Mouse (Mus musculus) B cell, adult (primary cell): ENCODE data around the gene Pdzd2. TPM values are rescaled to one million over a fixed set of nuclear protein-coding genes. Genes with fewer than 3 reads are reported as not detected.

Experiments used
- total RNA-seq: library from RNA; stranded (reverse); gene quantifications from 4 replicates; pipeline ENCODE4 v1.2.4, GENCODE M21; 2023; ENCODE audit not compliant: inconsistent age

Gene Pdzd2
- 21.9 to 26.7 TPM (median 25.4 TPM) in 4 replicates for total RNA-seq

DNA sequence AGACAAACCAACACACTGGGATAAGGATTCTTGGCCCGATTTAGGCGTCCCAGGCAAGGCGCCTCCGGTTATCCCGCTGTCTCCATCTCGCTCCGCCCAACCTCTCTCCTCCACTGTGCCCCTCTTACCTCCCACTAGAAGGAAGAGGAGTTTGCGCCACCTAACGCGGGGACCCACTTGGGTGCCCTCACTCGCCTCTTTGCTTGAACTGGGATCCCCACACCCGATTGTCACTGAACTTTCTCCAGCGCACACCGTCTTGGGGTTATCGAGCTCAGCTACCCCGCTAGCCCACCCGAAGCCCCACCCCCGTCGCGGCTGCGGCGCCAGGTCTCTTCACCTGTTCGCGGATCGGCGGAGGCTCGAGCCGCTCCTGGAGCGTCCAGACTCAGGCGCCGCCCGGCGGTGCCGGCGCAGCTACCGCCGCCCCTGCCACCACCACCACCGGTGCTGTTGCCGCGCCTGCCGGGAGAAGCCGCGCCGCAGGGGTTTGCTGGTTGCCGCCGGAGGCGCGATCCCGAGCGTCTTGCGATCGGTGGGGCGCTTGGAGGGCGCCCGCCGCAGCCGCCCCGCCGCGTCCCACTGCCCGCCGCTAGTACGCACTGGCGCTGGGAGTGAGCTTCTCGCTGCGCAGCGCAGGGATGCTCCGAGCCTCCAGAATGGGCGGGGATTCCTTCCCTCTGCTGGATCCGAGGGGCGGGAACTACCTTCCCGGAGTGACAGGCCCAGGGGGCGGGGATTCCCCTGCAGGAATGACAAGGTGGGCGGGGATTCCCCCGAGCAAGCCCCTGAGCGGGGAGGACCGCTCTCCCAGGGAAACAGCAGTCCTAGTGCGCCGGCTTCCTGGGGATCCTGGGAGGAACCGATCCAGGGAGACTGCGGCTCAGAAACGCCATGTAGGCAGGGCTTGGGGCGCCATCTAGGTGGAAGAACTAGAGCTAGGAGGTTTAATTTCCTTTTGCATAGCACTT, at the start of gene Pdzd2:
Gene Pdzd2, minus strand, starts transcription at position 648 of the 971 bp plus-strand sequence.

DNA sequence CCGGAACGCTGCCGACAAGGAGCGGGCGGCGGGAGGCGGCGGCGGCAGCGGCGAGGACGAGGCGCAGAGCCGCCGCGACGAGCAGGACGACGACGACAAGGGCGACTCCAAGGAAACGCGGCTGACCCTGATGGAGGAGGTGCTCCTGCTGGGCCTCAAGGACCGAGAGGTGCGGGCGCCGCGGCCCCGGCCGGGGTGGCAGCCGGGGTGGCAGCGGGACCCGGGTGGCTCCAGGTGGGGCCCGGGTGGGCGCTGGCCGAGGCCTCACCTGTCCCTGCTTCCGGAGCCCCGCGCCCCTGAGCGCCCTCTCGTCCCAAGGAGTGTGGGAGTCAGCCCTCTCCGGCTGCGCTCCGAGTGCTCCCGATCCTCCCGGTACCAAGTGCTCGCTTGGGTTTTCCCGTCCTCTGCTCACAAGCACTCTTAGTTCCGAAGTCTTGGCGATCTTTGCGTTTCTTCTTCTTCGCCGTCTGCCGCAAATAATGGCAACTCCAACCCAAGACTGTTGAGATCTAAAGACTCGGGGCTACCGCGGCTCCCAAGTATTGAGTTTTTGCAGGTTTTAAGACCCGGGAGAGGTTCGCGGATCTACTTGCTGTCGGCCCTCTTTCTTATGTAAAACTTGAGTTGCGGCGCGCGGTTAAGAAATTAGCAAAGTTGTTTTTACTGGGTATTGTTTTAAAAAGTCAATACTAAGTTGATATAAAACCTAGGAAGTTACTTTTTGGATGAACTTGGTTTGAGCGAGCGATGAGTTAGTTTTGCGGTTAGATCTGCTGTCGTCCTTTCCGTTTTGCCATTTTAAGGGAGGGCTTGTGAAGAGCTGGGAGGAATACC, 417.7 kb downstream of the Pdzd2 start, which contains the start of gene 1810049J17Rik:
Gene 1810049J17Rik, minus strand, starts transcription at position 112 of the 834 bp plus-strand sequence.

DNA sequence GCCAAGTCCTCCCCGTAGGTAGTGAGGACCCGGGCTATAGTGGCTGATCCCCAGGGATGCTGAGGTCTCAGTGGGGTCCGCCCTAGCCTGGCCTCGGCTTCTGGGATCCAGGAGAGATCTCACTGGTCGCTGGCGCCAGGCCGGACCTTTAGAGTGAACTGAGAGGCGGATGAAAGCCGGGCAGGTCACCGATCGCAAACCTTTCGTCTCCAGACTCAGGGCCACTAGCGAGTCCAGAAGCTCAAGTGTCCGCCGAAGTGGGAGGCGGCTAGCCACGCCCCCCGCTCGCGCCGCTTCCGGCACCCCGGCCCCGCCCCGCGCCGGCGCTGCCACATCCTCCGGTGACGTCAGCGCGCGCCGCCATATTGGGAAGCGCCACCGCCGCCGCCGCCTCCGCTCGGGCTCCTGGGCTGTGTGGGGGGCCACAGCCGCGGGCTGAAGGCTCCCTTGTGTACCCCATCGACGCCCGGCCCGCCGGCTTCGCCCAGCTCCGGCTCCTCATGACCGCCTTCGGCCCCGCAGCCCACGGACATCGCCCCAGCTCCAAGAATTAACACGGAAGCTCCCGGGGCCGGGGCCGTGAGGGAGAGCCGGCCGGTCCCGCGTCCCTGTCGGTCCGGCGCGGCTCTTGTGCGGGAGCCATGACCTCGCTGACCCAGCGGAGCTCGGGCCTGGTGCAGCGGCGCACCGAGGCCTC, 418.5 kb downstream of the Pdzd2 start, which contains the start of gene Golph3:
Gene Golph3, plus strand, starts transcription at position 360 of the 697 bp plus-strand sequence.

Other genes with a start within 250 kb of the Pdzd2 start
- gene 6030458C11Rik, start 84.7 kb upstream of the Pdzd2 start, total RNA-seq: 9.7 to 11.0 TPM (median 10.4 TPM) in 4 replicates
- gene Drosha, start 84.9 kb upstream of the Pdzd2 start, total RNA-seq: 20.2 to 25.1 TPM (median 22.8 TPM) in 4 replicates